Mouse (Mus musculus): ENCODE measurements around the gene Slc47a1. TPM values are rescaled to one million over a fixed set of nuclear protein-coding genes. Genes with fewer than 3 reads are reported as not detected.
A peak's percentile ranks its signal among the peaks of the same experiment; 100 is the strongest.
"Not testable (repeated sequence)": the region's sequence is repeated elsewhere in the genome, so short reads cannot be mapped to it uniquely, and the experiment has no call there.

Gene Slc47a1
- total RNA-seq (2021): 1 to 10 TPM in 1 of 2 experiments, under 1 TPM in 1; 0.99 to 1.9 TPM

- DNase-seq (ENCODE audit: low spot score in 2 of 2): no peak
- intact Hi-C loops (cut with DNase I): no loop called here
These were observed at the start of gene Slc47a1 for GRCm38 (mm10) chr11:61377881-61378613. TSS of gene Slc47a1 (minus strand) at chr11:61378345.

- intact Hi-C loops (cut with DNase I): loop anchor here (5.0 kb wide), 1 partner anchor 293 kb away; no protein-coding TSS in a partner anchor
These were observed 41.1 kb upstream of the Slc47a1 start for GRCm38 (mm10) chr11:61419253-61419652.

GRCm38 (mm10) chr11:61417945-61418551 is 39.9 kb upstream of the Slc47a1 start:
- peak; percentile 73 to 83 for DNase-seq (ENCODE audit: low spot score in 2 of 2)
- intact Hi-C loops (cut with DNase I): loop anchor here (5.0 kb wide), 1 partner anchor 294 kb away; no protein-coding TSS in a partner anchor

More at GRCm38 (mm10) chr11:61419253-61419652, 41.1 kb upstream of the Slc47a1 start:
- no peak for DNase-seq (ENCODE audit: low spot score in 2 of 2)

GRCm38 (mm10) chr11:61416540-61416939 is 38.4 kb upstream of the Slc47a1 start:
- not testable (repeated sequence) for DNase-seq (ENCODE audit: low spot score in 2 of 2)
- intact Hi-C loops (cut with DNase I): loop anchor here (5.0 kb wide), 1 partner anchor 296 kb away; no protein-coding TSS in a partner anchor

- intact Hi-C loops (cut with DNase I): loop anchor here (5.0 kb wide), 1 partner anchor 297 kb away; no protein-coding TSS in a partner anchor
- no peak for DNase-seq (ENCODE audit: low spot score in 2 of 2)
These were observed 37.3 kb upstream of the Slc47a1 start for GRCm38 (mm10) chr11:61415444-61415843.

- intact Hi-C loops (cut with DNase I): loop anchor here (1.0 kb wide), 1 partner anchor 206 kb away; no protein-coding TSS in a partner anchor
- no peak for DNase-seq (ENCODE audit: low spot score in 2 of 2)
These were observed 36.4 kb upstream of the Slc47a1 start for GRCm38 (mm10) chr11:61414560-61414959.

GRCm38 (mm10) chr11:61413411-61413810 is 35.3 kb upstream of the Slc47a1 start:
- intact Hi-C loops (cut with DNase I): no loop called here

GRCm38 (mm10) chr11:61411809-61412208 is 33.7 kb upstream of the Slc47a1 start:
- DNase-seq (ENCODE audit: low spot score in 2 of 2): no peak
- intact Hi-C loops (cut with DNase I): loop anchor here (2.0 kb wide), 2 partner anchors 93 to 307 kb away; partner anchors contain the start of gene B9d1

More at GRCm38 (mm10) chr11:61413411-61413810, 35.3 kb upstream of the Slc47a1 start:
- DNase-seq (ENCODE audit: low spot score in 2 of 2): no peak

- intact Hi-C loops (cut with DNase I): loop anchor here (2.0 kb wide), 2 partner anchors 94 to 306 kb away; partner anchors contain the start of gene B9d1
These were observed 33.1 kb upstream of the Slc47a1 start for GRCm38 (mm10) chr11:61411221-61411620.

GRCm38 (mm10) chr11:61410129-61410528 is 32.0 kb upstream of the Slc47a1 start:
- intact Hi-C loops (cut with DNase I): loop anchor here (2.0 kb wide), 2 partner anchors 95 to 305 kb away; partner anchors contain the start of gene B9d1
- peak; percentile 83 to 89 for DNase-seq (ENCODE audit: low spot score in 2 of 2)

More at GRCm38 (mm10) chr11:61411221-61411620, 33.1 kb upstream of the Slc47a1 start:
- no peak for DNase-seq (ENCODE audit: low spot score in 2 of 2)

GRCm38 (mm10) chr11:61409051-61409450 is 30.9 kb upstream of the Slc47a1 start:
- intact Hi-C loops (cut with DNase I): loop anchor here (2.0 to 5.0 kb wide), 2 partner anchors 62 to 216 kb away; no protein-coding TSS in a partner anchor
- no peak for DNase-seq (ENCODE audit: low spot score in 2 of 2)

GRCm38 (mm10) chr11:61408184-61409027 is 30.3 kb upstream of the Slc47a1 start:
- DNase-seq (ENCODE audit: low spot score in 2 of 2): peak in 1 of 2 experiments; percentile 87
- intact Hi-C loops (cut with DNase I): loop anchor here (2.0 to 5.0 kb wide), 2 partner anchors 61 to 216 kb away; no protein-coding TSS in a partner anchor

- intact Hi-C loops (cut with DNase I): loop anchor here (2.0 to 5.0 kb wide), 2 partner anchors 60 to 215 kb away; no protein-coding TSS in a partner anchor
- peak; percentile 96 for DNase-seq (ENCODE audit: low spot score in 2 of 2)
These were observed 29.6 kb upstream of the Slc47a1 start for GRCm38 (mm10) chr11:61407638-61408183.

- no peak for DNase-seq (ENCODE audit: low spot score in 2 of 2)
- intact Hi-C loops (cut with DNase I): no loop called here
These were observed 23.6 kb upstream of the Slc47a1 start for GRCm38 (mm10) chr11:61401794-61402193.

- DNase-seq (ENCODE audit: low spot score in 2 of 2): no peak
- intact Hi-C loops (cut with DNase I): no loop called here
These were observed 22.7 kb upstream of the Slc47a1 start for GRCm38 (mm10) chr11:61400681-61401346.

- DNase-seq (ENCODE audit: low spot score in 2 of 2); intact Hi-C loops (cut with DNase I): not testable (repeated sequence)
These were observed 19.4 kb upstream of the Slc47a1 start for GRCm38 (mm10) chr11:61397423-61398043.

GRCm38 (mm10) chr11:61388936-61389335 is 10.8 kb upstream of the Slc47a1 start:
- no peak for DNase-seq (ENCODE audit: low spot score in 2 of 2)
- intact Hi-C loops (cut with DNase I): loop anchor here (5.0 kb wide), 1 partner anchor 197 kb away; no protein-coding TSS in a partner anchor

- intact Hi-C loops (cut with DNase I): loop anchor here (5.0 kb wide), 1 partner anchor 196 kb away; no protein-coding TSS in a partner anchor
- no peak for DNase-seq (ENCODE audit: low spot score in 2 of 2)
These were observed 9.9 kb upstream of the Slc47a1 start for GRCm38 (mm10) chr11:61388012-61388411.

Measured in left cerebral cortex, postnatal 36 days (tissue).